Mouse (Mus musculus) megakaryocyte, embryonic 14.5 days (primary cell): ENCODE data around the gene Otud7a. TPM values are rescaled to one million over a fixed set of nuclear protein-coding genes. Genes with fewer than 3 reads are reported as not detected.

ENCODE experiments used
- H3K27me3 ChIP-seq: replicated peaks from 2 replicates; pipeline ENCODE3; 2012; ENCODE audit warnings: inconsistent platforms
- H3K36me3 ChIP-seq: replicated peaks from 2 replicates; pipeline ENCODE3; 2012; ENCODE audit warnings: low read length, inconsistent platforms, mixed read lengths
- H3K4me1 ChIP-seq: 2 replicates; pipeline ENCODE4 v1.6.1; 2012; ENCODE audit warnings: inconsistent platforms
- H3K4me3 ChIP-seq: replicated peaks from 2 replicates; pipeline ENCODE3; 2012; ENCODE audit warnings: moderate library complexity, mild to moderate bottlenecking, inconsistent platforms
- H3K9me3 ChIP-seq: 2 replicates; pipeline ENCODE4 v1.6.1; 2012; ENCODE audit warnings: inconsistent platforms
- FLI1 ChIP-seq: IDR thresholded peaks from 2 replicates; pipeline ENCODE4 v1.6.1; 2012; ENCODE audit warnings: low read length, inconsistent platforms, mixed read lengths
- GATA1 ChIP-seq: IDR thresholded peaks from 3 replicates; pipeline ENCODE4 v1.6.1; 2012; ENCODE audit warnings: mixed read lengths, low read length, inconsistent platforms, borderline replicate concordance
- polyA plus RNA-seq: library from polyadenylated mRNA; stranded (reverse); fragments of >175 nt; gene quantifications from 2 replicates; pipeline ENCODE4 v1.2.3, GENCODE M21; 2012; ENCODE audit warnings: low replicate concordance; ENCODE audit not compliant: insufficient read depth

Otud7a gene
- polyA plus RNA-seq, 1 experiment, result not detected

- TF ChIP-seq FLI1, result no peak
- no peak for TF ChIP-seq GATA1
- H3K27me3 ChIP-seq, result no peaks in the 10 kb centered on the region
- no peaks in the 10 kb centered on the region for H3K36me3 ChIP-seq
- no peaks in the 10 kb centered on the region for H3K9me3 ChIP-seq
- H3K4me1 ChIP-seq, result no peaks in the 10 kb centered on the region
- no peak overlapping the region for H3K4me3 ChIP-seq
Observed at GRCm38 (mm10) chr7:63671904-63672303, 227.4 kb downstream of the Otud7a start.

- Histone ChIP-seq H3K36me3 (no peaks in the 10 kb centered on the region), H3K4me1 (no peaks in the 10 kb centered on the region), H3K27me3 (no peaks in the 10 kb centered on the region), H3K4me3 (no peak overlapping the region), H3K9me3 (no peaks in the 10 kb centered on the region)
- no peak for TF ChIP-seq GATA1
- no peak for TF ChIP-seq FLI1
Observed at GRCm38 (mm10) chr7:63676631-63677030, 232.1 kb downstream of the Otud7a start.

- no peaks in the 10 kb centered on the region for H3K4me1 ChIP-seq
- no peaks in the 10 kb centered on the region for H3K9me3 ChIP-seq
- H3K36me3 ChIP-seq, result no peaks in the 10 kb centered on the region
- TF ChIP-seq FLI1 (no peak), GATA1 (no peak)
- H3K4me3 ChIP-seq, result no peak overlapping the region
- no peaks in the 10 kb centered on the region for H3K27me3 ChIP-seq
Observed at GRCm38 (mm10) chr7:63677149-63677548, 232.6 kb downstream of the Otud7a start.

GRCm38 (mm10) chr7:63687056-63687455, 242.5 kb downstream of the Otud7a start:
- Histone ChIP-seq H3K36me3 (no peaks in the 10 kb centered on the region), H3K4me1 (no peaks in the 10 kb centered on the region), H3K27me3 (no peaks in the 10 kb centered on the region), H3K9me3 (no peaks in the 10 kb centered on the region), H3K4me3 (no peak overlapping the region)
- TF ChIP-seq GATA1 (no peak), FLI1 (no peak)

GRCm38 (mm10) chr7:63697921-63698320, 253.4 kb downstream of the Otud7a start:
- no peak for TF ChIP-seq FLI1
- TF ChIP-seq GATA1, result no peak
- H3K9me3 ChIP-seq, result 0 out of 2 replicates have a peak, but pooled peaks cover 2% of the 10 kb centered on the region
- no peak overlapping the region for H3K4me3 ChIP-seq
- H3K4me1 ChIP-seq, result no peaks in the 10 kb centered on the region
- H3K36me3 ChIP-seq, result no peaks in the 10 kb centered on the region
- H3K27me3 ChIP-seq, result no peaks in the 10 kb centered on the region

GRCm38 (mm10) chr7:63717903-63718302, 273.4 kb downstream of the Otud7a start:
- TF ChIP-seq FLI1 (no peak), GATA1 (no peak)
- H3K36me3 ChIP-seq, result no peaks in the 10 kb centered on the region
- H3K27me3 ChIP-seq, result no peaks in the 10 kb centered on the region

GRCm38 (mm10) chr7:63719183-63719944, 274.8 kb downstream of the Otud7a start:
- TF ChIP-seq GATA1, result no peak
- TF ChIP-seq FLI1, result no peak
- Histone ChIP-seq H3K36me3 (no peaks in the 10 kb centered on the region), H3K4me1 (no peaks in the 10 kb centered on the region), H3K9me3 (no peaks in the 10 kb centered on the region), H3K27me3 (no peaks in the 10 kb centered on the region), H3K4me3 (no peak overlapping the region)

More at GRCm38 (mm10) chr7:63717903-63718302, 273.4 kb downstream of the Otud7a start:
- H3K9me3 ChIP-seq, result no peaks in the 10 kb centered on the region
- H3K4me1 ChIP-seq, result no peaks in the 10 kb centered on the region
- no peak overlapping the region for H3K4me3 ChIP-seq

GRCm38 (mm10) chr7:63720682-63721081, 276.1 kb downstream of the Otud7a start:
- Histone ChIP-seq H3K36me3 (no peaks in the 10 kb centered on the region), H3K4me1 (no peaks in the 10 kb centered on the region), H3K9me3 (no peaks in the 10 kb centered on the region), H3K27me3 (no peaks in the 10 kb centered on the region), H3K4me3 (no peak overlapping the region)
- TF ChIP-seq FLI1 (no peak), GATA1 (no peak)

- H3K9me3 ChIP-seq, result no peaks in the 10 kb centered on the region
- peaks cover 6% of the 10 kb centered on the region for H3K27me3 ChIP-seq
- no peaks in the 10 kb centered on the region for H3K36me3 ChIP-seq
- TF ChIP-seq GATA1, result no peak
- no peak for TF ChIP-seq FLI1
- no peaks in the 10 kb centered on the region for H3K4me1 ChIP-seq
- no peak overlapping the region for H3K4me3 ChIP-seq
Observed at GRCm38 (mm10) chr7:63725040-63725729, 280.6 kb downstream of the Otud7a start.

GRCm38 (mm10) chr7:63729605-63730004, 285.1 kb downstream of the Otud7a start:
- TF ChIP-seq FLI1, result no peak
- H3K27me3 ChIP-seq, result peaks cover 6% of the 10 kb centered on the region
- H3K36me3 ChIP-seq, result no peaks in the 10 kb centered on the region
- H3K9me3 ChIP-seq, result no peaks in the 10 kb centered on the region
- no peaks in the 10 kb centered on the region for H3K4me1 ChIP-seq
- H3K4me3 ChIP-seq, result no peak overlapping the region
